Mouse (Mus musculus) heart, embryonic 14.5 days (tissue): ENCODE results near the gene Calcb. TPM values are rescaled to one million over a fixed set of nuclear protein-coding genes. Genes with fewer than 3 reads are reported as not detected.
A peak's percentile ranks its signal among the peaks of the same experiment; 100 is the strongest.

Experiments
- ATAC-seq: fragments of 200-750 bp; cut with Nextera tagmentation; 2 replicates; pipeline ENCODE4 v1.8.0; 2017; ENCODE audit warnings: low read depth, moderate TSS enrichment; ENCODE audit not compliant: insufficient number of reproducible peaks, insufficient read depth, low FRiP score
- H3K27ac ChIP-seq, 2 experiments: fragments of 200-500 bp in 1 of 2; fragments of 300-500 bp in 1 of 2; sonication (generic) in 1 of 2; replicated peaks in 1 of 2; 2 replicates each; pipeline ENCODE4 v1.5.1; 2012 to 2014; ENCODE audit warnings: low read depth in 2 of 2, low read length in 2 of 2, control low read depth in 1 of 2, mild to moderate bottlenecking in 1 of 2, mixed read lengths in 1 of 2; ENCODE audit not compliant: control insufficient read depth in 1 of 2, insufficient read depth in 1 of 2
- H3K27me3 ChIP-seq: fragments of 300-500 bp; sonication (generic); 2 replicates; pipeline ENCODE4 v1.6.1; 2014; ENCODE audit warnings: mild to moderate bottlenecking, low read length, control low read depth; ENCODE audit not compliant: control insufficient read depth, insufficient read depth
- H3K36me3 ChIP-seq: fragments of 300-500 bp; sonication (generic); 2 replicates; pipeline ENCODE4 v1.6.1; 2014; ENCODE audit warnings: mild to moderate bottlenecking, control low read depth, low read length, mixed read lengths; ENCODE audit not compliant: control insufficient read depth, insufficient read depth
- H3K4me1 ChIP-seq, 2 experiments: fragments of 200-500 bp in 1 of 2; fragments of 300-500 bp in 1 of 2; sonication (generic) in 1 of 2; 2 replicates each; pipeline ENCODE4 v1.6.1; 2012 to 2014; ENCODE audit warnings: low read length in 2 of 2, control low read depth in 1 of 2, mixed read lengths in 1 of 2; ENCODE audit not compliant: control insufficient read depth in 2 of 2, insufficient read depth in 2 of 2
- H3K4me2 ChIP-seq: fragments of 300-500 bp; sonication (generic); 2 replicates; pipeline ENCODE4 v1.6.1; 2014; ENCODE audit warnings: mild to moderate bottlenecking, low read length
- H3K4me3 ChIP-seq, 2 experiments: fragments of 200-500 bp in 1 of 2; fragments of 300-500 bp in 1 of 2; sonication (generic) in 1 of 2; 2 replicates each; pipeline ENCODE4 v1.5.1; 2012 to 2014; ENCODE audit warnings: low read length in 2 of 2, mild to moderate bottlenecking in 2 of 2, control low read depth in 1 of 2, low read depth in 1 of 2, moderate library complexity in 1 of 2; ENCODE audit not compliant: control insufficient read depth in 1 of 2, insufficient read depth in 1 of 2
- H3K9ac ChIP-seq: fragments of 300-500 bp; sonication (generic); 2 replicates; pipeline ENCODE4 v1.6.1; 2014; ENCODE audit warnings: mild to moderate bottlenecking, low read length
- H3K9me3 ChIP-seq: fragments of 300-500 bp; sonication (generic); 2 replicates; pipeline ENCODE4 v1.6.1; 2016; ENCODE audit warnings: low read length, control low read depth; ENCODE audit not compliant: control insufficient read depth
- WGBS: fragments of 180-500 bp; shearing (Covaris S2); extraction: QIAGEN DNeasy Blood & Tissue Kit; methylation state at CpG from one replicate; pipeline ENCODE4 v1.1.7; 2014; 5-methylcytosine and 5-hydroxymethylcytosine counted together
- polyA plus RNA-seq: library from polyadenylated mRNA; unstranded; fragments of >200 nt; fragmentation: Nextera tagmentation; extraction: Ambion mirVana; gene quantifications from 2 replicates; pipeline ENCODE4 v1.2.1, GENCODE M21; 2014

Gene Calcb
- polyA plus RNA-seq, 1 experiment from 2014 or later = not detected

GRCm38 (mm10) chr7:114753471-114753870 is 35.0 kb downstream of the Calcb start:
- no peaks in the 10 kb centered on the region for H3K27me3 ChIP-seq
- 67% methylated on average over 2 of the region's 2 CpGs for WGBS
- H3K9ac ChIP-seq = no peak overlapping the region
- no peaks in the 10 kb centered on the region for H3K4me1 ChIP-seq
- H3K36me3 ChIP-seq = no peaks in the 10 kb centered on the region
- ATAC-seq = no peak
- H3K4me2 ChIP-seq = no peak overlapping the region
- no peak overlapping the region for H3K27ac ChIP-seq
- no peaks in the 10 kb centered on the region for H3K9me3 ChIP-seq
- no peak overlapping the region for H3K4me3 ChIP-seq

- no peaks in the 10 kb centered on the region for H3K9me3 ChIP-seq
- ATAC-seq = no peak
- no peaks in the 10 kb centered on the region for H3K27me3 ChIP-seq
- no peak overlapping the region for H3K9ac ChIP-seq
- H3K36me3 ChIP-seq = no peaks in the 10 kb centered on the region
- WGBS = 19% methylated on average over 1 of the region's 1 CpGs
- H3K4me2 ChIP-seq = no peak overlapping the region
- H3K4me3 ChIP-seq = no peak overlapping the region
- no peaks in the 10 kb centered on the region for H3K4me1 ChIP-seq
- no peak overlapping the region for H3K27ac ChIP-seq
These were observed 35.8 kb downstream of the Calcb start for GRCm38 (mm10) chr7:114754196-114754595.

- Histone ChIP-seq H3K9me3 (no peaks in the 10 kb centered on the region), H3K36me3 (no peaks in the 10 kb centered on the region), H3K4me2 (no peak overlapping the region), H3K9ac (no peak overlapping the region), H3K4me3 (no peak overlapping the region), H3K27me3 (no peaks in the 10 kb centered on the region), H3K4me1 (no peaks in the 10 kb centered on the region), H3K27ac (no peak overlapping the region)
- 79% methylated on average over 8 of the region's 8 CpGs for WGBS
- ATAC-seq = no peak
These were observed 36.2 kb downstream of the Calcb start for GRCm38 (mm10) chr7:114754626-114755025.

DNA sequence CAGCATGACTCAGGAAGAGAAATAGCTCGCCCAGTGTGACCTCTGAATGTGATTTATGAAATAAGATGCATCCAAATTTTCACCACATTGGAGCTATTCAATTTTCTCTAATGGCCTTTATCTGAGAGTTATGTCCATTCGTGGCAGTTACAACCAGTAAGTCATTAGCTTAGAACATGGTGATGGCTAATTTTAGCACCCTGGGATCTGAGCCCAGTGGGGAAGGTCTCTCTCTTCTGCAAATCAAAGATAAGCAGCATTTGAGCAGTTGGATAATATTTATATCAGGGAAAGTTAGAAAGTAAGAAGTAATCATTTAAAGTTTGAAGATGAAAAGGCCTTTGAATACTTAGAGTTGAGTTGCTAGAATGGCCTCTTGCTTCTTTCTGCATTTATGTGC is 44.2 kb downstream of the Calcb start:
- H3K27ac ChIP-seq = peak overlapping the region; percentile 57 to 67; a peak in 3 of 4 replicates
- 24% methylated on average over 2 of the region's 2 CpGs for WGBS
- no peaks in the 10 kb centered on the region for H3K9me3 ChIP-seq
- no peaks in the 10 kb centered on the region for H3K27me3 ChIP-seq
- H3K4me2 ChIP-seq = peak overlapping the region; percentile 11; the same call in 1 of the 2 replicates
- no peak overlapping the region for H3K9ac ChIP-seq
- H3K4me3 ChIP-seq = no peak overlapping the region
- H3K4me1 ChIP-seq = peaks cover 5 to 14% of the 10 kb centered on the region in 2 experiments; a peak in 3 of 4 replicates
- H3K36me3 ChIP-seq = no peaks in the 10 kb centered on the region
- ATAC-seq = no peak

GRCm38 (mm10) chr7:114765273-114765672 is 46.8 kb downstream of the Calcb start:
- H3K27me3 ChIP-seq = no peaks in the 10 kb centered on the region
- no peak overlapping the region for H3K4me2 ChIP-seq
- no peaks in the 10 kb centered on the region for H3K9me3 ChIP-seq
- no peak overlapping the region for H3K4me3 ChIP-seq
- no peak for ATAC-seq
- H3K9ac ChIP-seq = no peak overlapping the region
- no peak overlapping the region for H3K27ac ChIP-seq
- H3K36me3 ChIP-seq = no peaks in the 10 kb centered on the region
- WGBS = 71% methylated on average over 3 of the region's 3 CpGs
- peaks cover 5 to 14% of the 10 kb centered on the region in 2 experiments; a peak in 3 of 4 replicates for H3K4me1 ChIP-seq

GRCm38 (mm10) chr7:114766523-114766922 is 48.1 kb downstream of the Calcb start:
- no peak overlapping the region for H3K4me3 ChIP-seq
- no peak overlapping the region for H3K27ac ChIP-seq
- H3K9me3 ChIP-seq = no peaks in the 10 kb centered on the region
- 74% methylated on average over 3 of the region's 3 CpGs for WGBS
- no peaks in the 10 kb centered on the region for H3K36me3 ChIP-seq
- H3K4me1 ChIP-seq = peaks cover 5 to 11% of the 10 kb centered on the region in 2 experiments; a peak in 3 of 4 replicates
- ATAC-seq = no peak
- H3K4me2 ChIP-seq = no peak overlapping the region
- no peaks in the 10 kb centered on the region for H3K27me3 ChIP-seq
- no peak overlapping the region for H3K9ac ChIP-seq

GRCm38 (mm10) chr7:114768516-114768915 is 50.1 kb downstream of the Calcb start:
- Histone ChIP-seq H3K4me1 (peaks cover 0 to 3% of the 10 kb centered on the region in 2 experiments; a peak in 1 of 4 replicates), H3K36me3 (no peaks in the 10 kb centered on the region), H3K27ac (no peak overlapping the region), H3K9me3 (no peaks in the 10 kb centered on the region), H3K9ac (no peak overlapping the region), H3K4me3 (no peak overlapping the region), H3K4me2 (no peak overlapping the region), H3K27me3 (no peaks in the 10 kb centered on the region)
- ATAC-seq = no peak
- 85% methylated on average over 5 of the region's 5 CpGs for WGBS

DNA sequence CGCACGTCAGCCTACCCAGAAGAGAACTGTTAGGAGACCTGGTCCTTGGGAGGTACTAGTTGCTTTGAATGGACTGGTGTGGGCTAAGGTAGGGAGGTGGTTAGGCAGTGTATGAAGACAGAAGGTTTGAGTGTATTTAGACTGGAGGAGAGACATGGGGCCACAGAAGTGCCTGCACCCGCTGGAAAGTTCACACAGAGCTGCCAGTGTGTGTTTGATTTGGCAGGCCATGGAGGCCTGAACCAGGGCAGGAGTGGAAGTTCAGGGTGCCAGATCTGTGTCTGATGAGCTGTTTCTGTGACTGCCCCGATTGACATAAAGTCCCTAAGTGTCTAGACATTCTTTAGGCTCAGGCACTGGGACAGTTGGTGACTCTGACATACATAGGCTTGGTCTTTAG is 50.6 kb downstream of the Calcb start:
- Histone ChIP-seq H3K4me2 (no peak overlapping the region), H3K4me1 (peaks cover 0 to 4% of the 10 kb centered on the region in 2 experiments; a peak in 2 of 4 replicates), H3K9ac (no peak overlapping the region), H3K36me3 (no peaks in the 10 kb centered on the region), H3K27ac (no peak overlapping the region), H3K27me3 (no peaks in the 10 kb centered on the region), H3K9me3 (no peaks in the 10 kb centered on the region), H3K4me3 (no peak overlapping the region)
- no peak for ATAC-seq
- WGBS = 77% methylated on average over 4 of the region's 4 CpGs
